Mouse (Mus musculus): Measurements from ENCODE around the gene Rmi2.
A peak's percentile ranks its signal among the peaks of the same experiment; 100 is the strongest.
"Not testable (repeated sequence)": the region's sequence is repeated elsewhere in the genome, so short reads cannot be mapped to it uniquely, and the experiment has no call there.

Rmi2 gene

GRCm38 (mm10) chr16:10827766-10828460 lies 6.9 kb upstream of the Rmi2 start:
- peak; percentile 52 to 54 for DNase-seq

- peak in 1 of 2 experiments; percentile 48 for DNase-seq
Measured at GRCm38 (mm10) chr16:10828461-10828805, 6.4 kb upstream of the Rmi2 start.

- DNase-seq, result no peak
Measured at GRCm38 (mm10) chr16:10834542-10834910, 333 bp upstream of the Rmi2 start.

GRCm38 (mm10) chr16:10836388-10836787 lies 1.5 kb downstream of the Rmi2 start:
- DNase-seq, result peak; percentile 66 to 81

- DNase-seq, result no peak
Measured at GRCm38 (mm10) chr16:10837250-10837649, 2.4 kb downstream of the Rmi2 start.

- DNase-seq, result peak; percentile 67 to 79
Measured at GRCm38 (mm10) chr16:10837903-10838302, 3.0 kb downstream of the Rmi2 start.

GRCm38 (mm10) chr16:10838487-10839245 lies 3.8 kb downstream of the Rmi2 start:
- no peak for DNase-seq

GRCm38 (mm10) chr16:10840018-10840417 lies 5.2 kb downstream of the Rmi2 start:
- DNase-seq, result no peak

- no peak for DNase-seq
Measured at GRCm38 (mm10) chr16:10842282-10842855, 7.5 kb downstream of the Rmi2 start.

- peak; percentile 76 to 87 for DNase-seq
Measured at GRCm38 (mm10) chr16:10843486-10844318, 8.8 kb downstream of the Rmi2 start.

- no peak for DNase-seq
Measured at GRCm38 (mm10) chr16:10844319-10844670, 9.4 kb downstream of the Rmi2 start.

GRCm38 (mm10) chr16:10845952-10846351 lies 11.1 kb downstream of the Rmi2 start:
- DNase-seq, result no peak

GRCm38 (mm10) chr16:10846503-10846902 lies 11.6 kb downstream of the Rmi2 start:
- DNase-seq, result peak; percentile 79

GRCm38 (mm10) chr16:10849965-10850861 lies 15.4 kb downstream of the Rmi2 start:
- no peak for DNase-seq

- DNase-seq, result no peak
Measured at GRCm38 (mm10) chr16:10850905-10851304, 16.0 kb downstream of the Rmi2 start.

GRCm38 (mm10) chr16:10852216-10852615 lies 17.4 kb downstream of the Rmi2 start:
- DNase-seq, result not testable (repeated sequence)

- DNase-seq, result no peak
Measured at GRCm38 (mm10) chr16:10859726-10860245, 24.9 kb downstream of the Rmi2 start.

GRCm38 (mm10) chr16:10861408-10861807 lies 26.5 kb downstream of the Rmi2 start:
- no peak for DNase-seq

GRCm38 (mm10) chr16:10864833-10865591 lies 30.2 kb downstream of the Rmi2 start:
- no peak for DNase-seq

- DNase-seq, result no peak
Measured at GRCm38 (mm10) chr16:10865592-10865987, 30.7 kb downstream of the Rmi2 start.

- no peak for DNase-seq
Measured at GRCm38 (mm10) chr16:10866841-10867240, 32.0 kb downstream of the Rmi2 start.
